Mouse (Mus musculus) megakaryocyte, embryonic 14.5 days (primary cell): ENCODE results near the gene Gm20715. TPM values are rescaled to one million over a fixed set of nuclear protein-coding genes. Genes with fewer than 3 reads are reported as not detected.
"Not testable (repeated sequence)": the region's sequence is repeated elsewhere in the genome, so short reads cannot be mapped to it uniquely, and the experiment has no call there.

Experiments
- H3K27me3 ChIP-seq: replicated peaks from 2 replicates; pipeline ENCODE3; 2012; ENCODE audit warnings: inconsistent platforms
- H3K36me3 ChIP-seq: replicated peaks from 2 replicates; pipeline ENCODE3; 2012; ENCODE audit warnings: low read length, inconsistent platforms, mixed read lengths
- H3K4me1 ChIP-seq: 2 replicates; pipeline ENCODE4 v1.6.1; 2012; ENCODE audit warnings: inconsistent platforms
- H3K4me3 ChIP-seq: replicated peaks from 2 replicates; pipeline ENCODE3; 2012; ENCODE audit warnings: moderate library complexity, mild to moderate bottlenecking, inconsistent platforms
- H3K9me3 ChIP-seq: 2 replicates; pipeline ENCODE4 v1.6.1; 2012; ENCODE audit warnings: inconsistent platforms
- FLI1 ChIP-seq: IDR thresholded peaks from 2 replicates; pipeline ENCODE4 v1.6.1; 2012; ENCODE audit warnings: low read length, inconsistent platforms, mixed read lengths
- GATA1 ChIP-seq: IDR thresholded peaks from 3 replicates; pipeline ENCODE4 v1.6.1; 2012; ENCODE audit warnings: mixed read lengths, low read length, inconsistent platforms, borderline replicate concordance
- polyA plus RNA-seq: library from polyadenylated mRNA; stranded (reverse); fragments of >175 nt; gene quantifications from 2 replicates; pipeline ENCODE4 v1.2.3, GENCODE M21; 2012; ENCODE audit warnings: low replicate concordance; ENCODE audit not compliant: insufficient read depth

The Gm20715 gene
- not detected in 2 replicates for polyA plus RNA-seq

- TF ChIP-seq FLI1: no peak
- no peak for TF ChIP-seq GATA1
- Histone ChIP-seq H3K4me1 (peaks cover 4% of the 10 kb centered on the region), H3K9me3 (peaks cover 6% of the 10 kb centered on the region; the same call in 1 of the 2 replicates), H3K36me3 (no peaks in the 10 kb centered on the region), H3K27me3 (peaks cover under 1% of the 10 kb centered on the region), H3K4me3 (peak within 1 kb of the TSS; percentile 53)
Measured at GRCm38 (mm10) chr7:6410043-6410442, at the start of gene Gm20715. TSS of gene Gm20715 (plus strand) at chr7:6410277.

DNA sequence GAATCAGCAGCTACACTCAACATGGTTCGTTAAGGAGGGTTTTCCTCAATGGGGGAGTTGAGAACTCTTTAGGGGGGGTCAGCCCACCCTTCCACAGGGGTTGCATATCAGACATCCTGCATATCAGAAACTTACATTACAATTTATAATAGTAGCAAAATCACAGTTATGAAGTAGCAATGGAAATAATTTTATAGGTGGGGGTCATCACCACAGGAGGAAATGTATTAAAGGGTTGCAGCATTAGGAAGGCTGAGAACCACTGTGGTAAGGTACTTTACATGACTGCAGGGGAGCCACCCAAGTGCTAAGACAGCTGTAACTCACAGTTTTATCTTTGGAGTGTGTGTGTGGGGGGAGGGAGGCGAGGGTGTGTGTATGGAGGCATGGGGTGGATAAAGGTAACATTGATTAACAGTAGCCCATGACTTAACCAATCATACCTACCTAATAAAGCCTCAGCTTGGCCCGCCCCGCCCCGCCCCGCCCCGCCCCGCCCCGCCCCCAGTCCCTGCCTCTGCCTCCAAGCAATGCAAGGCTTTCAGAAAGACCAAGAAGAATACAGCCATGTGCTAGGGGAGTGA lies 49.5 kb upstream of the Gm20715 start:
- H3K4me1 ChIP-seq: peaks cover 24% of the 10 kb centered on the region

GRCm38 (mm10) chr7:6361756-6362155 lies 48.3 kb upstream of the Gm20715 start:
- H3K4me3 ChIP-seq: peak overlapping the region; percentile 94
- no peaks in the 10 kb centered on the region for H3K9me3 ChIP-seq
- H3K36me3 ChIP-seq: no peaks in the 10 kb centered on the region
- TF ChIP-seq GATA1 (no peak), FLI1 (no peak)
- H3K4me1 ChIP-seq: peaks cover 29% of the 10 kb centered on the region
- H3K27me3 ChIP-seq: no peaks in the 10 kb centered on the region

More for the DNA sequence above, 49.5 kb upstream of the Gm20715 start:
- no peak for TF ChIP-seq GATA1
- no peak for TF ChIP-seq FLI1
- Histone ChIP-seq H3K27me3 (no peaks in the 10 kb centered on the region), H3K36me3 (no peaks in the 10 kb centered on the region), H3K9me3 (no peaks in the 10 kb centered on the region), H3K4me3 (no peak overlapping the region)

DNA sequence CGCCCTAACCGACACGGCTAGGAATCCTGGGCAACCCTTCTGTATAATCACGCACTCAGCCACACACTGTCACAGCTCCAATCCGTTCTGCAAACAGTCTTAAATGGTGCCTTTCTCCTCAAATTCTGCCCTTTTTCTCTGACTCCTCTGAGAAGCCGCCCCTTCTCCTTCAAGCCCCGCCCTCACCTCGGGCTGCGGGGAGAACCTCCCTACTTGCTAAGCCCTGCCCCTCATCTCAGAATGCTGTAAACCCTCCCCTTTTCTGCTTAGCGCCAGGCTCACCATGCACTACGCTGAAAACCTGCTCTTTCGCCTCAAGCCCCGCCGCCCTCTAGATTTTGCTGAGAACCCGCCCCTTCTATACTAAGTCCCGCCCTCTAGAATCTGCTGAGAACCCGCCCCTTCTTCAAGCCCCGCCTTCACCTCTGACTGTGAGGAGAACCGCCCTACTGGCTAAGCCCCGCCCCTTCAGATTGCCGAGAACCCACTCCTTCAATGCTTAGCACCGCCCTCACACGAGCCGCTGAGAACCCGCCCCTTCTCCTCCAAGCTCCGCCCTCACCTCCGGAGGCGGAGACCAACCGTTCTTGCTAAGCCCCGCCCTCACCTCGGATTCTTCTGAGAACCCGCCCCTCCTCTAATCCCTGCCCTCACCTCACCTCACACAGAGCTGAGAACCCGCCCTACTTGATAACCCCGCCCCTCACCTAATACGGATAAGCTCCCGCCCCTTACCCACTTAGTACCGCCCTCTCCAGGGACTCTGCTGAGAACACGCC lies 47.6 kb upstream of the Gm20715 start:
- H3K9me3 ChIP-seq: no peaks in the 10 kb centered on the region
- peak overlapping the region; percentile 94 for H3K4me3 ChIP-seq
- H3K36me3 ChIP-seq: no peaks in the 10 kb centered on the region
- no peaks in the 10 kb centered on the region for H3K27me3 ChIP-seq
- H3K4me1 ChIP-seq: peaks cover 32% of the 10 kb centered on the region
- TF ChIP-seq FLI1 (no peak), GATA1 (no peak)

- H3K36me3 ChIP-seq: no peaks in the 10 kb centered on the region
- H3K4me1 ChIP-seq: peaks cover 32% of the 10 kb centered on the region
- H3K4me3 ChIP-seq: peak within 1 kb of the TSS; percentile 94
- TF ChIP-seq GATA1 (no peak), FLI1 (no peak)
- H3K27me3 ChIP-seq: no peaks in the 10 kb centered on the region
- H3K9me3 ChIP-seq: no peaks in the 10 kb centered on the region
Measured at GRCm38 (mm10) chr7:6363047-6363488, 47.0 kb upstream of the Gm20715 start, which contains the start of gene Zfp78. TSS of gene Zfp78 (plus strand) at chr7:6363280.

DNA sequence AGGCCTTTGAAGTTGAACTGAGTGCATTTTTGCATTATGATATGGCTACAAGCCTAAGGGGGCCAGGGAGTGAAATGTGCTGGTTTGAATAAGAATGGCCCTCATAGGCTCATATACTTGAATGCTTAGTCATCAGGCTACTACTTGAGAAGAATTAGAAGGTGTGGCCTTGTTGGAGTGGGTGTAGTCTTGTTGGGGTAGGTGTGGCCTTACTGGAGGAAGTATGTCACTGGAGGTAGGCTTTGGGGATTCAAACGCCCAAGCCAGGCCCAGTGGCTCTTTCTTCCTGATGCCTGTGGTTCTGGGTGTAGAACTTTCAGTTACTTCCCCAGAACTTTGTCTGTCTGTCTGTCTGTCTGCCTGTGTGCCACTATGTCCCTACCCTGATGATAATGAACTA lies 45.3 kb upstream of the Gm20715 start:
- TF ChIP-seq GATA1: no peak
- no peak for TF ChIP-seq FLI1
- Histone ChIP-seq H3K4me1 (peaks cover 32% of the 10 kb centered on the region), H3K27me3 (no peaks in the 10 kb centered on the region), H3K9me3 (no peaks in the 10 kb centered on the region), H3K36me3 (no peaks in the 10 kb centered on the region), H3K4me3 (no peak overlapping the region)

GRCm38 (mm10) chr7:6367185-6367584 lies 42.9 kb upstream of the Gm20715 start:
- H3K4me3 ChIP-seq: no peak overlapping the region
- H3K36me3 ChIP-seq: peaks cover 1% of the 10 kb centered on the region
- peaks cover 20% of the 10 kb centered on the region for H3K4me1 ChIP-seq
- no peaks in the 10 kb centered on the region for H3K9me3 ChIP-seq
- no peaks in the 10 kb centered on the region for H3K27me3 ChIP-seq
- TF ChIP-seq GATA1 (no peak), FLI1 (no peak)

DNA sequence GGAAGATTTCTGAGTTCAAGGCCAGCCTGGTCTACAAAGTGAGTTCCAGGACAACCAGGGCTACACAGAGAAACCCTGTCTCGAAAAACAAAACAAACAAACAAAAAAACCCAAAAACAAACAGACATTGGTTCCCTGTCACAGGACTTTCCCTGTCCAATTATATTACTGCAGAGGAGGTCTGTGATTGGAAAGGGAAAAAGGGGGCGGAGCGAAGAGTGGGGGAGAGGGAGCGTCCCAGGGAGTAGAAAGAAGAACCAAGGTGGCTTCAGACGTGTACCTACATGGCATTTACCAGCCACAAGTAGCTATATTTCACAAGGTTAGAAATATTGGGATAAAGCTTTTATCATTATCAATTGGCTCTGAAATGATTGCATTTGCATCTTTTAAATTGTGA lies 41.9 kb upstream of the Gm20715 start:
- not testable (repeated sequence) for H3K9me3 ChIP-seq, H3K27me3 ChIP-seq, H3K4me3 ChIP-seq, H3K36me3 ChIP-seq
- H3K4me1 ChIP-seq: peaks cover 17% of the 10 kb centered on the region

DNA sequence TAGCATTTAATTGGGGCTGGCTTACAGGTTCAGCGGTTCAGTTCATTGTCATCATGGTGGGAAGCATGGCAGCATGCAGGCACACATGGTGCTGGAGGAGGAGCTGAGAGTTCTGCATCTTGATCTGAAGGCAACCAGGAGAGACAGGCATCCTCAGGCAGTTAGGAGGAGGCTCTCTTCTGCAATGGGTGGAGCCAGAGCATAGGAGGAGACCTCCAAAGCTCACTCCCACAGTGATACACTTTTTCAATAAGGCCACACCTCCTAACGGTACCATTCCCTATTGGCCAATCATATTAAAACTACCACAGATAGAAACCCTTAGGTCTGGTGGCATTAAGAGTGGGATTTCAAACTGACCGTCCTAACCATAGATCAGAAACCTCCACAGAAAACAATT lies 40.6 kb upstream of the Gm20715 start:
- Histone ChIP-seq H3K27me3 (no peaks in the 10 kb centered on the region), H3K9me3 (no peaks in the 10 kb centered on the region), H3K4me1 (peaks cover 8% of the 10 kb centered on the region; the same call in 1 of the 2 replicates), H3K36me3 (peaks cover 3% of the 10 kb centered on the region), H3K4me3 (no peak overlapping the region)
- no peak for TF ChIP-seq GATA1
- TF ChIP-seq FLI1: no peak

- H3K27me3 ChIP-seq: no peaks in the 10 kb centered on the region
- TF ChIP-seq FLI1: no peak
- TF ChIP-seq GATA1: no peak
- H3K4me3 ChIP-seq: no peak overlapping the region
- H3K4me1 ChIP-seq: no peaks in the 10 kb centered on the region
- H3K36me3 ChIP-seq: peaks cover 3% of the 10 kb centered on the region
- H3K9me3 ChIP-seq: no peaks in the 10 kb centered on the region
Measured at GRCm38 (mm10) chr7:6372993-6373392, 37.1 kb upstream of the Gm20715 start.
